Mouse (Mus musculus): Measurements from ENCODE around the gene Shisa7. TPM values are rescaled to one million over a fixed set of nuclear protein-coding genes. Genes with fewer than 3 reads are reported as not detected.
"Not testable (repeated sequence)": the region's sequence is repeated elsewhere in the genome, so short reads cannot be mapped to it uniquely, and the experiment has no call there.

Gene Shisa7
- total and polyA plus RNA-seq, 3 experiments: 0.07 TPM; not detected in 2

DNA sequence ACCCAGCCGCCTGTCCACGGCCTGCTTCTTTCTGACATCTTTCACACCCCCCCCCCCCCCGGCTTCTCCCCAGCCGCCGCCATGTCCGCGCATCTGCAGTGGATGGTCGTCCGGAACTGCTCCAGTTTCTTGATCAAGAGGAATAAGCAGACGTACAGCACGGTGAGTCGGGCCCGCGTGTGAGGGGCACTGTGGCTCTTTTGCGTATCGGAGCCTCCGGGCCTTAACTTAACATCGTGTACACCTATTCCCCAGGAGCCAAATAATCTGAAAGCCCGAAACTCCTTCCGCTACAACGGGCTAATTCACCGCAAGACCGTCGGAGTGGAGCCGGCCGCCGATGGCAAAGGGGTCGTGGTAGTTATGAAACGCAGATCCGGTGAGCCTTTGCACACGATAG, 51.2 kb downstream of the Shisa7 start:
- H3K4me1 ChIP-seq (ENCODE audit: control insufficient read depth in 1 of 2, insufficient read depth in 2 of 2, low read length in 2 of 2): peaks cover 0 to 14% of the 10 kb centered on the region in 2 experiments; a peak in 3 of 4 replicates
- H3K27me3 ChIP-seq (ENCODE audit: control insufficient read depth in 1 of 2, insufficient read depth in 2 of 2, low read length in 2 of 2); H3K36me3 ChIP-seq (ENCODE audit: control insufficient read depth in 1 of 2, insufficient read depth in 2 of 2, low read length in 2 of 2); DNase-seq (ENCODE audit: low read depth, low spot score); H3K9me3 ChIP-seq (replicated peaks; ENCODE audit: insufficient read depth, low read length): not testable (repeated sequence)
- peak overlapping the region; percentile 84 for H3K27ac ChIP-seq (ENCODE audit: control insufficient read depth, low read depth, low read length)
- H3K79me2 ChIP-seq (ENCODE audit: control insufficient read depth, insufficient read depth, low read length, poor library complexity): peaks cover 32% of the 10 kb centered on the region
- TF ChIP-seq POLR2A (IDR thresholded peaks at IDR 0.05; ENCODE audit: control insufficient read depth in 1 of 2, insufficient read depth in 1 of 2, low read depth in 1 of 2, low read length in 2 of 2, poor library complexity in 1 of 2): 0 out of 4 replicates have a peak, but pooled peaks of 1 of the 2 experiments have one; percentile 59
- peak overlapping the region; percentile 93 for H3K9ac ChIP-seq (ENCODE audit: control insufficient read depth, low read depth, low read length, poor library complexity, severe bottlenecking)
- peak overlapping the region; percentile 86 to 96 for H3K4me3 ChIP-seq (ENCODE audit: control insufficient read depth in 1 of 2, insufficient read depth in 1 of 2, low read depth in 2 of 2, low read length in 2 of 2)

DNA sequence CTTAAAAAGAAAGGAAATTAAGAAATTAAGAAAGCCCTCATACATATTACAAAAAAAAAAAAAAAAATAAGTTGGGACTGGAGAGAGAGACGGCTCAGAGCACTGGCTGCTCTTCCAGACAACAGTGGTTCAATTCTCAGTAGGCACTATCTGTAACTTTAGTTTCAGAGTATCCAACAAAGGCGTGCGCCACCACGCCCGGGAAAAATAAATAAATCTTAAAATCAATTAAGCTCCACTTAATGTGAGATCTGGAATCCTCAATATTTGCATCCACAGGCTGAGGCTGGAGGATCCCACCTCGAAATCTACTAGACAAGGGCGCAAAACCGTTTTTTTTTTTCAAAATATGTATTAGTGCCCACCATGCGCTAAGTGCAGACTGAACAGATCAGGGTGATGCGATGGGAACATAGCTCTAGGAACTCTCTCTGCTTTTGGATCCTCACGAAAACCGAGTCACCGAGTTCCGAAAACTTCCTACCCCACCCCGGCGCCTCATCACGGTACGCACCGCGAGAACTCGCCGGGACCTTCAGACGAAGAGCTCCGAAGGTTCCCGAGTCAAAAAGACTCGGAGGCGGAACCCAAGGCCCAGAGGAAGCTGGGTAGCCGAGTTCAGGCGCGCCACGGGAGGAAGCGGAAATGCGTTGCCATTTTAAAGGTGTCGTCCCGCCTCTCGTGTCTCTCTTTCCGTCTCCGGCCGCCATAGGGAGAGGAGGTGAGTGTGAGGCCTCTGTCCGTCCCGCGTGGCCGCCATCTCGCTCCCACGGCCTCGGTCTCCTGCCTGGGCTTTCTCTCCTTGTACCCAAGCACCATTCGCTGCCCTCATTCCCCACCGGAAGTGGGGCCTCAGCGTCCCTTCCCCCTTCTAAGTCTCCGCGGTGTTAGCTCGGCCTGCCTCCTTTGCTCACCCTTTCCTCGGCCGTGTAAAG, 52.0 kb downstream of the Shisa7 start, which contains the start of gene Rpl28:
Rpl28 (plus strand) TSS at position 597 of the 935 bp plus-strand sequence.
- no peaks in the 10 kb centered on the region for H3K9me3 ChIP-seq (replicated peaks; ENCODE audit: insufficient read depth, low read length)
- peaks cover under 1 to 19% of the 10 kb centered on the region in 2 experiments; a peak in 3 of 4 replicates for H3K4me1 ChIP-seq (ENCODE audit: control insufficient read depth in 1 of 2, insufficient read depth in 2 of 2, low read length in 2 of 2)
- peak within 1 kb of the TSS; percentile 86 to 96 for H3K4me3 ChIP-seq (ENCODE audit: control insufficient read depth in 1 of 2, insufficient read depth in 1 of 2, low read depth in 2 of 2, low read length in 2 of 2)
- H3K36me3 ChIP-seq (ENCODE audit: control insufficient read depth in 1 of 2, insufficient read depth in 2 of 2, low read length in 2 of 2): peaks cover 9 to 14% of the 10 kb centered on the region in 2 experiments
- H3K27ac ChIP-seq (ENCODE audit: control insufficient read depth, low read depth, low read length): peak within 1 kb of the TSS; percentile 93
- peak; percentile 97 for DNase-seq (ENCODE audit: low read depth, low spot score)
- no peaks in the 10 kb centered on the region for H3K27me3 ChIP-seq (ENCODE audit: control insufficient read depth in 1 of 2, insufficient read depth in 2 of 2, low read length in 2 of 2)
- peaks cover 37% of the 10 kb centered on the region for H3K79me2 ChIP-seq (ENCODE audit: control insufficient read depth, insufficient read depth, low read length, poor library complexity)
- peak within 1 kb of the TSS; percentile 93 for H3K9ac ChIP-seq (ENCODE audit: control insufficient read depth, low read depth, low read length, poor library complexity, severe bottlenecking)
- TF ChIP-seq USF2 (IDR thresholded peaks at IDR 0.05; ENCODE audit: borderline replicate concordance in 1 of 2, insufficient read depth in 1 of 2, low read depth in 1 of 2, low read length in 2 of 2): no peak
- peak; percentile 29; the same call in 1 of the 2 replicates for TF ChIP-seq USF1 (IDR thresholded peaks at IDR 0.05; ENCODE audit: low read depth, low read length)
- peak; percentile 97 for TF ChIP-seq POLR2AphosphoS2 (IDR thresholded peaks at IDR 0.05; ENCODE audit: low read length)
- TF ChIP-seq MEF2A (IDR thresholded peaks at IDR 0.05; ENCODE audit: extremely low read depth, insufficient replicate concordance, low read depth, low read length, poor library complexity, severe bottlenecking): peak; percentile 35; the same call in 1 of the 2 replicates
- no peak for TF ChIP-seq ZKSCAN1 (IDR thresholded peaks at IDR 0.05; ENCODE audit: low read depth, low read length)
- no peak for TF ChIP-seq SMC3 (IDR thresholded peaks at IDR 0.05; ENCODE audit: low read depth, low read length)
- TF ChIP-seq TCF12 (IDR thresholded peaks at IDR 0.05; ENCODE audit: low read depth, low read length): peak; percentile 89
- peak; percentile 98 for TF ChIP-seq TBP (IDR thresholded peaks at IDR 0.05; ENCODE audit: low read depth, low read length)
- no peak for TF ChIP-seq EP300 (IDR thresholded peaks at IDR 0.05; ENCODE audit: low read depth in 1 of 2, low read length in 2 of 2)
- peak; percentile 73; the same call in 1 of the 2 replicates for TF ChIP-seq E2F4 (IDR thresholded peaks at IDR 0.05; ENCODE audit: borderline replicate concordance, low read depth, low read length)
- no peak for TF ChIP-seq MYB (IDR thresholded peaks at IDR 0.05; ENCODE audit: low read depth, low read length)
- TF ChIP-seq NRF1 (IDR thresholded peaks at IDR 0.05; ENCODE audit: insufficient read depth, low read depth, low read length, poor library complexity, severe bottlenecking): 0 out of 2 replicates have a peak, but pooled peaks have one; percentile 17
- peak; percentile 82 for TF ChIP-seq KAT2A (conservative IDR thresholded peaks at IDR 0.05; ENCODE audit: low read depth, low read length)
- no peak for TF ChIP-seq RAD21 (IDR thresholded peaks at IDR 0.05; ENCODE audit: low read depth, low read length)
- peak; percentile 89 for TF ChIP-seq ZMIZ1 (IDR thresholded peaks at IDR 0.05; ENCODE audit: low read depth, low read length)
- TF ChIP-seq HCFC1 (IDR thresholded peaks at IDR 0.05; ENCODE audit: low read depth, low read length): peak; percentile 94
- TF ChIP-seq RCOR1 (IDR thresholded peaks at IDR 0.05; ENCODE audit: low read depth, low read length): peak; percentile 62
- TF ChIP-seq ZNF384 (IDR thresholded peaks at IDR 0.05; ENCODE audit: low read depth, low read length): peak; percentile 47; the same call in 1 of the 2 replicates
- peak; percentile 23; the same call in 1 of the 2 replicates for TF ChIP-seq ETS1 (IDR thresholded peaks at IDR 0.05; ENCODE audit: low read depth, low read length)
- no peak for TF ChIP-seq BHLHE40 (IDR thresholded peaks at IDR 0.05; ENCODE audit: borderline replicate concordance, low read depth, low read length)
- peak; percentile 89; the same call in 1 of the 2 replicates for TF ChIP-seq POLR2AphosphoS5 (IDR thresholded peaks at IDR 0.05; ENCODE audit: borderline replicate concordance, low read depth, low read length)
- peak; percentile 86 for TF ChIP-seq ELF1 (IDR thresholded peaks at IDR 0.05; ENCODE audit: low read depth, low read length)
- TF ChIP-seq SIN3A (IDR thresholded peaks at IDR 0.05; ENCODE audit: low read length): peak; percentile 76
- peak; percentile 91 for TF ChIP-seq MAX (IDR thresholded peaks at IDR 0.05; ENCODE audit: low read length)
- peak; percentile 86 for TF ChIP-seq CHD2 (IDR thresholded peaks at IDR 0.05; ENCODE audit: low read length)
- 0 out of 2 replicates have a peak, but pooled peaks have one; percentile 72 for TF ChIP-seq UBTF (IDR thresholded peaks at IDR 0.05; ENCODE audit: borderline replicate concordance, insufficient read depth, low read depth, low read length)
- no peak for TF ChIP-seq TAL1 (IDR thresholded peaks at IDR 0.05; ENCODE audit: low read length)
